Mouse (Mus musculus) kidney, embryonic 16.5 days (tissue): ENCODE measurements at regions not wholly inside any gene's neighbourhood (a gene's known extent, or its start where the extent isn't known, plus 50 kb on each side); places are given as distances from the start of the nearest gene placed in this dataset.

Experiments used
- ATAC-seq: fragments of 200-750 bp; cut with Nextera tagmentation; 2 replicates; pipeline ENCODE4 v1.8.0; 2017; ENCODE audit warnings: moderate TSS enrichment; ENCODE audit not compliant: low FRiP score, low TSS enrichment
- H3K27ac ChIP-seq: fragments of 300-500 bp; sonication (generic); 2 replicates; pipeline ENCODE4 v1.5.1; 2014; ENCODE audit warnings: low read length
- H3K27me3 ChIP-seq: fragments of 300-500 bp; sonication (generic); 2 replicates; pipeline ENCODE4 v1.6.1; 2014; ENCODE audit warnings: low read length, control low read depth, mixed read lengths; ENCODE audit not compliant: insufficient read depth
- H3K36me3 ChIP-seq: fragments of 300-500 bp; sonication (generic); 2 replicates; pipeline ENCODE4 v1.6.1; 2014; ENCODE audit warnings: low read length, control low read depth, mixed read lengths; ENCODE audit not compliant: insufficient read depth
- H3K4me1 ChIP-seq: fragments of 300-500 bp; sonication (generic); 2 replicates; pipeline ENCODE4 v1.6.1; 2014; ENCODE audit warnings: low read length, control low read depth, mixed read lengths; ENCODE audit not compliant: insufficient read depth
- H3K4me2 ChIP-seq: fragments of 300-500 bp; sonication (generic); replicated peaks from 2 replicates; pipeline ENCODE4 v1.6.1; 2014; ENCODE audit warnings: low read depth, low read length
- H3K4me3 ChIP-seq: fragments of 300-500 bp; sonication (generic); 2 replicates; pipeline ENCODE4 v1.5.1; 2014; ENCODE audit warnings: mild to moderate bottlenecking, low read length
- H3K9ac ChIP-seq: fragments of 300-500 bp; sonication (generic); replicated peaks from 2 replicates; pipeline ENCODE4 v1.6.1; 2014; ENCODE audit warnings: low read length
- H3K9me3 ChIP-seq: fragments of 300-500 bp; sonication (generic); 2 replicates; pipeline ENCODE4 v1.6.1; 2016; ENCODE audit warnings: low read length, control low read depth
- WGBS: fragments of 180-500 bp; shearing (Covaris S2); extraction: QIAGEN DNeasy Blood & Tissue Kit; methylation state at CpG from one replicate; pipeline ENCODE4 v1.1.7; 2014; 5-methylcytosine and 5-hydroxymethylcytosine counted together

GRCm38 (mm10) chr2:178805283-178805682 is 375.0 kb downstream of the Cdh26 start:
- Histone ChIP-seq H3K36me3 (no peaks in the 10 kb centered on the region), H3K27me3 (no peaks in the 10 kb centered on the region), H3K9me3 (no peaks in the 10 kb centered on the region), H3K4me2 (no peak overlapping the region), H3K9ac (no peak overlapping the region), H3K4me1 (peaks cover 8% of the 10 kb centered on the region), H3K27ac (no peak overlapping the region), H3K4me3 (no peak overlapping the region)
- no peak for ATAC-seq
- WGBS: 65% methylated on average over 8 of the region's 8 CpGs

GRCm38 (mm10) chr2:178821552-178821951 is 391.2 kb downstream of the Cdh26 start:
- H3K27me3 ChIP-seq: no peaks in the 10 kb centered on the region
- 66% methylated on average over 6 of the region's 6 CpGs for WGBS
- H3K9me3 ChIP-seq: no peaks in the 10 kb centered on the region
- H3K9ac ChIP-seq: no peak overlapping the region
- no peak for ATAC-seq
- H3K4me3 ChIP-seq: no peak overlapping the region
- H3K4me2 ChIP-seq: no peak overlapping the region
- H3K36me3 ChIP-seq: no peaks in the 10 kb centered on the region
- no peaks in the 10 kb centered on the region for H3K4me1 ChIP-seq
- no peak overlapping the region for H3K27ac ChIP-seq

DNA sequence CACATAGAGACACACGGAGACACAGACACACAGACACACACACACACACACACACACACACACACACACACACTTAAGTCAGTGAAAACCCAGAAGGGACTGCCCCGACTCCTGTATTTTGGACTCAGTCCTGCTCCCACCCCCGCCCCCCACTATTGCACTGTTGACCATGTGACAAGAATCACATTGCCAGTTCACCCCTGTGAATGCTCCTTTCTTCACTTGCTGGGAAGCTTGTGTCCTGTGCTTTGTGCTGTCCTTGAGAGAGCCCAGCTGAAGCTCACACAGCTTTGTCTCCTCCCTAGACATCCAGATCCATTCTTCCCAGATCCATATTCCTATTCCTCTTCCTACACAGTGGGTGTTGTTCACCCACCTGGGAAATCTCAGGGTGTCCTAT is 400.0 kb downstream of the Cdh26 start:
- no peaks in the 10 kb centered on the region for H3K9me3 ChIP-seq
- no peak overlapping the region for H3K9ac ChIP-seq
- no peaks in the 10 kb centered on the region for H3K4me1 ChIP-seq
- no peak for ATAC-seq
- no peak overlapping the region for H3K27ac ChIP-seq
- no peaks in the 10 kb centered on the region for H3K27me3 ChIP-seq
- WGBS: 81% methylated on average over 3 of the region's 3 CpGs
- no peaks in the 10 kb centered on the region for H3K36me3 ChIP-seq
- H3K4me2 ChIP-seq: no peak overlapping the region
- no peak overlapping the region for H3K4me3 ChIP-seq

- WGBS: 83% methylated on average over 7 of the region's 7 CpGs
- no peak overlapping the region for H3K4me3 ChIP-seq
- H3K4me2 ChIP-seq: no peak overlapping the region
- H3K36me3 ChIP-seq: no peaks in the 10 kb centered on the region
- H3K4me1 ChIP-seq: peaks cover 6% of the 10 kb centered on the region; the same call in 1 of the 2 replicates
- H3K9ac ChIP-seq: no peak overlapping the region
- H3K9me3 ChIP-seq: no peaks in the 10 kb centered on the region
- H3K27ac ChIP-seq: no peak overlapping the region
- H3K27me3 ChIP-seq: no peaks in the 10 kb centered on the region
- ATAC-seq: no peak
These were observed 404.7 kb downstream of the Cdh26 start for GRCm38 (mm10) chr2:178834986-178835385.

DNA sequence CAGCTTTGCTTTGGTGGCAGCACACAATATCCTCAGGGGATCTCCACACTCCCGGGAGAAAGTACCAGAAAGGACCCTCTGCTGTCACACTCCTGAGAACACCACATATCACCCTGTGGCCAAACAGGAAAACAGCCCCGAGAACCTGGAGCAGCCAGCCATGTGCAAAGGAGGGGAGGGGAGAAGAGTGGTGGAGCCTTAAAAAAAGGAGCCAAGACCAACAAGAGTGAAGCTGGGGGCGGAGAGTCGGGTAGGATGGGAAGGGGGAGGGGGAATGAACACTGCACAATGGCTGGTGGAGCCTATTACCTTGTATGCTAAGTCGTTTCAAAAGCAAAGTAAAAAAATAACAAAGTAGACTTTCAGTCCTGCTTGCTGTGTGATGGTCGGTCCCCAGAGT is 408.2 kb downstream of the Cdh26 start:
- 11% methylated on average over 6 of the region's 6 CpGs for WGBS

DNA sequence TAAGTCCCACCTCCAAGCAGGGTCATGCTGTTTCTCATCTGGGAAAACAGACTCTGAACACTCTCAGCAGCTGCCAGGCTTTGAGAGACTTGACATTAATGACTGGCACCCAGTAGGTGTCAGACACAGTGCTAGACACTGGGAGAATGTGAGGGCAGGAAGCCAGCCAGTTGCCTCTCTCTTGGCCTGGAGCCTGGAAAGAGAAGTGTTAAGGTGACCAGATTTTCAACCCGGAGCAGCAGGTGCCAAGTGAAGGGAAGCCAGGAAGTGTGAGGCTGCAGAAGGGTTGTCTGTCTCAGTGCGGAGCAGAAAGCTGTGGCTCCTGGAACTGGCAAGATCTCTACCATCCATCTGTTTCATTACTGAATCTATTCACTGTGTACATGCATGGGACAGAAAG is 410.6 kb downstream of the Cdh26 start:
- Histone ChIP-seq H3K9ac (no peak overlapping the region), H3K4me2 (no peak overlapping the region), H3K27ac (no peak overlapping the region), H3K36me3 (no peaks in the 10 kb centered on the region), H3K9me3 (no peaks in the 10 kb centered on the region), H3K4me3 (no peak overlapping the region), H3K27me3 (no peaks in the 10 kb centered on the region), H3K4me1 (peaks cover 6% of the 10 kb centered on the region; the same call in 1 of the 2 replicates)
- WGBS: 39% methylated on average over 2 of the region's 2 CpGs
- no peak for ATAC-seq

More for the DNA sequence above, 408.2 kb downstream of the Cdh26 start:
- H3K9ac ChIP-seq: no peak overlapping the region
- ATAC-seq: peak; percentile 62; the same call in 1 of the 2 replicates
- H3K9me3 ChIP-seq: no peaks in the 10 kb centered on the region
- H3K4me2 ChIP-seq: 0 out of 2 replicates have a peak overlapping the region, but pooled peaks have one; percentile 2
- no peaks in the 10 kb centered on the region for H3K36me3 ChIP-seq
- H3K27me3 ChIP-seq: no peaks in the 10 kb centered on the region
- no peak overlapping the region for H3K4me3 ChIP-seq
- H3K4me1 ChIP-seq: peaks cover 6% of the 10 kb centered on the region; the same call in 1 of the 2 replicates
- H3K27ac ChIP-seq: no peak overlapping the region

GRCm38 (mm10) chr2:178842595-178842994 is 412.3 kb downstream of the Cdh26 start:
- Histone ChIP-seq H3K4me1 (peaks cover 6% of the 10 kb centered on the region; the same call in 1 of the 2 replicates), H3K36me3 (no peaks in the 10 kb centered on the region), H3K4me3 (no peak overlapping the region), H3K27ac (no peak overlapping the region), H3K9me3 (no peaks in the 10 kb centered on the region), H3K27me3 (no peaks in the 10 kb centered on the region), H3K9ac (no peak overlapping the region), H3K4me2 (no peak overlapping the region)
- ATAC-seq: no peak
- WGBS: 71% methylated on average over 12 of the region's 12 CpGs

DNA sequence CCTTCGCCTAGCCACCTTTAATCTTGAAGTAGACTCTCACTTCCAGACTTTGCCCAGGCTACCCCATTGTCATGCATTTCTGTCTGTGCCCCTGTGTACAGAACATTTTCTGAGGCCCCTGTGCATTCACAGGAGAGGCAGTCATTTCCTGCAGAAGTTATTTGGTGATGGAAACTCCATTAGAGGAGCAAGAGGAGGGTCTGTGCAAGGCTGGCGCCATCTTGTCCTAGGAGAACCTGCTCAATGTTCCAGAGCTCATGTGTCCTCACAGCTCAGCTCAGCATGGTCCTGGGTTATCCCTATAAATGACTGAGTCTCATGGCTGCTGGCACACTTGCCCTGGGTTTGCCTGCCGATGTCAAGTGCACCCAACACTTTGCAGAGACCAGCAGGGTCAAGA is 413.1 kb downstream of the Cdh26 start:
- Histone ChIP-seq H3K4me2 (no peak overlapping the region), H3K4me3 (no peak overlapping the region), H3K27me3 (no peaks in the 10 kb centered on the region), H3K9me3 (no peaks in the 10 kb centered on the region), H3K4me1 (peaks cover 4% of the 10 kb centered on the region; the same call in 1 of the 2 replicates), H3K36me3 (no peaks in the 10 kb centered on the region), H3K27ac (no peak overlapping the region), H3K9ac (no peak overlapping the region)
- 87% methylated on average over 3 of the region's 3 CpGs for WGBS
- no peak for ATAC-seq

- no peak overlapping the region for H3K9ac ChIP-seq
- ATAC-seq: no peak
- H3K36me3 ChIP-seq: no peaks in the 10 kb centered on the region
- H3K4me2 ChIP-seq: no peak overlapping the region
- H3K4me1 ChIP-seq: no peaks in the 10 kb centered on the region
- H3K4me3 ChIP-seq: no peak overlapping the region
- H3K27me3 ChIP-seq: no peaks in the 10 kb centered on the region
- H3K27ac ChIP-seq: no peak overlapping the region
- H3K9me3 ChIP-seq: no peaks in the 10 kb centered on the region
- 78% methylated on average over 4 of the region's 4 CpGs for WGBS
These were observed 414.2 kb downstream of the Cdh26 start for GRCm38 (mm10) chr2:178844561-178844960.

DNA sequence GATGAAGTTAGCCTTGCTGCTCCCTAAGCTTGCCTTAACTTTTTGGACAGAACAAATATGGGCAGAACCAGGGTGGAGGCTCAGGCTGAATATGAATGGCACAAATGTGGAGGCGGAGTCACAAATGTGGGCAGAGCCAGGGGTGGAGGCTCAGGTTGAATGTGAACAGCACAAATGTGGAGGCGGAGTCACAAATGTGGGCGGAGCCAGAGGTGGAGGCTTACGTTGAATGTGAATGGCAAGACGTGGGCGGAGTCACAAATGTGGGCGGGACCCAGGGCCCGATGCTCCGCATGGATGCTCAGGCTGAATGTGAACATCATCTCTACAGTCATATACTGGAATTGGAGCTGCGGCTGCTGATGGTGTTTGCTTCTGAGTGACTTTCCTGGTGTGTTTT is 420.0 kb downstream of the Cdh26 start:
- no peaks in the 10 kb centered on the region for H3K4me1 ChIP-seq
- no peak overlapping the region for H3K9ac ChIP-seq
- H3K36me3 ChIP-seq: no peaks in the 10 kb centered on the region
- H3K27me3 ChIP-seq: no peaks in the 10 kb centered on the region
- no peak for ATAC-seq
- H3K27ac ChIP-seq: no peak overlapping the region
- WGBS: 86% methylated on average over 10 of the region's 10 CpGs
- no peaks in the 10 kb centered on the region for H3K9me3 ChIP-seq
- no peak overlapping the region for H3K4me3 ChIP-seq
- H3K4me2 ChIP-seq: no peak overlapping the region
